Mouse (Mus musculus) heart, postnatal 0 days (tissue): ENCODE measurements at regions not wholly inside any gene's neighbourhood (a gene's known extent, or its start where the extent isn't known, plus 50 kb on each side); places are given as distances from the start of the nearest gene placed in this dataset.
A peak's percentile ranks its signal among the peaks of the same experiment; 100 is the strongest.

Source experiments
- CTCF ChIP-seq: IDR thresholded peaks from 2 replicates; pipeline ENCODE4 v1.5.1; 2016; ENCODE audit warnings: antibody characterized with exemption, control low read depth, low read depth
- EP300 ChIP-seq: IDR thresholded peaks from 2 replicates; pipeline ENCODE4 v1.6.1; 2016; ENCODE audit warnings: antibody characterized with exemption, low read depth

GRCm38 (mm10) chr13:51976620-51977214 lies 130.2 kb downstream of the Gadd45g start:
- 0 out of 2 replicates have a peak, but pooled peaks have one; percentile 0 for TF ChIP-seq CTCF
- TF ChIP-seq EP300, result no peak
